Mouse (Mus musculus): ENCODE results near the gene Sox6. TPM values are rescaled to one million over a fixed set of nuclear protein-coding genes. Genes with fewer than 3 reads are reported as not detected.

Sox6 gene
- polyA plus RNA-seq, 1 experiment from 2014 or later = 31.7 TPM

- no peak overlapping the region for H3K4me2 ChIP-seq
- H3K4me1 ChIP-seq (replicated peaks) = peaks cover 7% of the 10 kb centered on the region; the same call in 1 of the 2 replicates
- no peak overlapping the region for H3K27ac ChIP-seq (replicated peaks)
- no peak for ATAC-seq (ENCODE audit: low FRiP score, low read depth)
- H3K9me3 ChIP-seq = no peaks in the 10 kb centered on the region
- no peaks in the 10 kb centered on the region for H3K27me3 ChIP-seq
- H3K36me3 ChIP-seq = no peaks in the 10 kb centered on the region
- 97% methylated on average over 3 of the region's 3 CpGs for WGBS
- no peak overlapping the region for H3K4me3 ChIP-seq
- no peak overlapping the region for H3K9ac ChIP-seq
Observed at GRCm38 (mm10) chr7:115719791-115720190, 318.8 kb downstream of the Sox6 start.

DNA sequence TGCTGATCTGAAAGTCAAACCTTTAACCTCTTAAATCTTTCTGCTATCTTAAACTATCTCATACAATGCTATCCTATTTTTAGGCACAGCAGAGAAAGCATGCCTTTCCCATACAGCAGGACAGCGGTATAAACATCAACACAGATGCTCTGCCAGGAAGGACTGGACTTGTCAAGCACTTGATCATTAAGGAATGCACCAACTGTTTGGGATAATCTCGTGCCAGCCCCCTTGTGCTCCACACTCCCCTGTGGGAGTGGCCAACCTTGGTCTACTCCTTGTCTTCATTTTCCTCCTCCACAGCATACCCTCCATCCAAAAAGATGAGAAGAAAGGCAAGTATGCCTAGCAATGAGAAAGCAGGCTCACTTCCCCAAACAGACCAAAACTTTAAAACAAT lies 332.5 kb downstream of the Sox6 start:
- Histone ChIP-seq H3K4me1 (replicated peaks) (0 out of 2 replicates have a peak, but pooled peaks cover 3% of the 10 kb centered on the region), H3K9ac (no peak overlapping the region), H3K36me3 (no peaks in the 10 kb centered on the region), H3K27ac (replicated peaks) (no peak overlapping the region), H3K4me2 (no peak overlapping the region), H3K27me3 (no peaks in the 10 kb centered on the region), H3K9me3 (no peaks in the 10 kb centered on the region), H3K4me3 (no peak overlapping the region)
- 35% methylated on average over 2 of the region's 2 CpGs for WGBS
- ATAC-seq (ENCODE audit: low FRiP score, low read depth) = no peak

GRCm38 (mm10) chr7:115698105-115698504 lies 340.5 kb downstream of the Sox6 start:
- Histone ChIP-seq H3K4me1 (replicated peaks) (no peaks in the 10 kb centered on the region), H3K36me3 (no peaks in the 10 kb centered on the region), H3K9ac (no peak overlapping the region), H3K27me3 (no peaks in the 10 kb centered on the region), H3K4me3 (no peak overlapping the region), H3K9me3 (no peaks in the 10 kb centered on the region), H3K4me2 (no peak overlapping the region), H3K27ac (replicated peaks) (no peak overlapping the region)
- no peak for ATAC-seq (ENCODE audit: low FRiP score, low read depth)
- 82% methylated on average over 1 of the region's 1 CpGs for WGBS

DNA sequence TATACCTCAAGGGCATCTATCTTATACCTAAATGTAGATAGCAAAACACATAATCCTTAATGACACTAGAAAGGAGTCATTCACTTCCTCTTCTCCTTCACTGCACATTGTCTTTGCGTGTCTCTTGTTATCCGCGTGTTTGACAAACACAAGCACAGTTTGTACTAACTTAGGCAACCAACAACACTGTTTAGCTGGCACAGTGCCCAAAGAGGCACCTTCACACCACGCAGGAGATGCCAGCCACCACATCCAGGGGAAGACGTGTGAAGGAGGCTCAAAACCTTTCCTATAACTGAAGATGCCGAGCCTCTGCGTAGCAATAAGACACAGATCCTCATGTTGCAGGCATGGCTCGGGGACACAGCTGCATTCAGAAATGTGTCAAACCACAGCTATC lies 345.4 kb downstream of the Sox6 start:
- H3K4me3 ChIP-seq = no peak overlapping the region

DNA sequence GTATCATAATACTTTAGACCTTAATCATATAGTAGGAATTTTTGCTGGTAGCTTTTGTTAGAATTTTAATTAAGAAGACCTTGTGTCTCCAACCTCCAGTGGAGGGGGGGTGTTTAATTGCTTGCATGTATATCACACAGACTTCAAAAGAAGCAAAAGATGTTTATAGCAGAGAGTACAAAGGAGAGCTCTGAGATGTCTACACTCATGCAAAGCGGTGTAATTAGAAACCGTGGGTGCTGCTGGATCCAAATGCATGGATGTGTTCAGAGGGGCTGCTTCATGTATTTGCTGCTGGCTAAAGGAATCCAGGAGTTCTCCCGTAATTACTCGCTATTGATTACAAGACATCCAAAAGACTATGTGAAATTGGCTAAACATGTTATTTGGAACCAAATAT lies 347.5 kb downstream of the Sox6 start:
- Histone ChIP-seq H3K27me3 (no peaks in the 10 kb centered on the region), H3K9me3 (no peaks in the 10 kb centered on the region), H3K9ac (no peak overlapping the region), H3K4me1 (replicated peaks) (no peaks in the 10 kb centered on the region), H3K36me3 (no peaks in the 10 kb centered on the region), H3K4me2 (no peak overlapping the region), H3K4me3 (no peak overlapping the region), H3K27ac (replicated peaks) (no peak overlapping the region)
- 61% methylated on average over 4 of the region's 4 CpGs for WGBS
- ATAC-seq (ENCODE audit: low FRiP score, low read depth) = no peak

More for the DNA sequence above, 345.4 kb downstream of the Sox6 start:
- H3K27ac ChIP-seq (replicated peaks) = no peak overlapping the region
- no peak for ATAC-seq (ENCODE audit: low FRiP score, low read depth)
- H3K4me2 ChIP-seq = no peak overlapping the region
- H3K36me3 ChIP-seq = no peaks in the 10 kb centered on the region
- 74% methylated on average over 8 of the region's 8 CpGs for WGBS
- H3K27me3 ChIP-seq = no peaks in the 10 kb centered on the region
- no peaks in the 10 kb centered on the region for H3K4me1 ChIP-seq (replicated peaks)
- H3K9ac ChIP-seq = no peak overlapping the region
- H3K9me3 ChIP-seq = no peaks in the 10 kb centered on the region

GRCm38 (mm10) chr7:115686687-115687086 lies 351.9 kb downstream of the Sox6 start:
- ATAC-seq (ENCODE audit: low FRiP score, low read depth) = no peak
- no peaks in the 10 kb centered on the region for H3K27me3 ChIP-seq
- WGBS = 88% methylated on average over 6 of the region's 6 CpGs
- no peak overlapping the region for H3K4me3 ChIP-seq
- H3K36me3 ChIP-seq = no peaks in the 10 kb centered on the region
- no peak overlapping the region for H3K9ac ChIP-seq
- no peaks in the 10 kb centered on the region for H3K9me3 ChIP-seq
- no peak overlapping the region for H3K4me2 ChIP-seq
- no peaks in the 10 kb centered on the region for H3K4me1 ChIP-seq (replicated peaks)
- H3K27ac ChIP-seq (replicated peaks) = no peak overlapping the region

GRCm38 (mm10) chr7:115684142-115684541 lies 354.5 kb downstream of the Sox6 start:
- no peaks in the 10 kb centered on the region for H3K9me3 ChIP-seq
- no peak for ATAC-seq (ENCODE audit: low FRiP score, low read depth)
- 95% methylated on average over 3 of the region's 3 CpGs for WGBS
- H3K27ac ChIP-seq (replicated peaks) = no peak overlapping the region
- H3K9ac ChIP-seq = no peak overlapping the region
- no peak overlapping the region for H3K4me2 ChIP-seq
- no peaks in the 10 kb centered on the region for H3K27me3 ChIP-seq
- no peak overlapping the region for H3K4me3 ChIP-seq
- H3K36me3 ChIP-seq = no peaks in the 10 kb centered on the region
- H3K4me1 ChIP-seq (replicated peaks) = no peaks in the 10 kb centered on the region

- Histone ChIP-seq H3K27ac (replicated peaks) (no peak overlapping the region), H3K27me3 (no peaks in the 10 kb centered on the region), H3K4me2 (no peak overlapping the region), H3K4me1 (replicated peaks) (peaks cover 21% of the 10 kb centered on the region), H3K4me3 (no peak overlapping the region), H3K9ac (no peak overlapping the region), H3K36me3 (no peaks in the 10 kb centered on the region), H3K9me3 (no peaks in the 10 kb centered on the region)
- 94% methylated on average over 2 of the region's 2 CpGs for WGBS
- no peak for ATAC-seq (ENCODE audit: low FRiP score, low read depth)
Observed at GRCm38 (mm10) chr7:115671749-115672148, 366.8 kb downstream of the Sox6 start.

- ATAC-seq (ENCODE audit: low FRiP score, low read depth) = no peak
- Histone ChIP-seq H3K4me3 (no peak overlapping the region), H3K27me3 (no peaks in the 10 kb centered on the region), H3K27ac (replicated peaks) (no peak overlapping the region), H3K9ac (no peak overlapping the region), H3K4me1 (replicated peaks) (peaks cover 26% of the 10 kb centered on the region), H3K36me3 (no peaks in the 10 kb centered on the region), H3K9me3 (no peaks in the 10 kb centered on the region), H3K4me2 (no peak overlapping the region)
- 82% methylated on average over 4 of the region's 4 CpGs for WGBS
Observed at GRCm38 (mm10) chr7:115671272-115671671, 367.3 kb downstream of the Sox6 start.

DNA sequence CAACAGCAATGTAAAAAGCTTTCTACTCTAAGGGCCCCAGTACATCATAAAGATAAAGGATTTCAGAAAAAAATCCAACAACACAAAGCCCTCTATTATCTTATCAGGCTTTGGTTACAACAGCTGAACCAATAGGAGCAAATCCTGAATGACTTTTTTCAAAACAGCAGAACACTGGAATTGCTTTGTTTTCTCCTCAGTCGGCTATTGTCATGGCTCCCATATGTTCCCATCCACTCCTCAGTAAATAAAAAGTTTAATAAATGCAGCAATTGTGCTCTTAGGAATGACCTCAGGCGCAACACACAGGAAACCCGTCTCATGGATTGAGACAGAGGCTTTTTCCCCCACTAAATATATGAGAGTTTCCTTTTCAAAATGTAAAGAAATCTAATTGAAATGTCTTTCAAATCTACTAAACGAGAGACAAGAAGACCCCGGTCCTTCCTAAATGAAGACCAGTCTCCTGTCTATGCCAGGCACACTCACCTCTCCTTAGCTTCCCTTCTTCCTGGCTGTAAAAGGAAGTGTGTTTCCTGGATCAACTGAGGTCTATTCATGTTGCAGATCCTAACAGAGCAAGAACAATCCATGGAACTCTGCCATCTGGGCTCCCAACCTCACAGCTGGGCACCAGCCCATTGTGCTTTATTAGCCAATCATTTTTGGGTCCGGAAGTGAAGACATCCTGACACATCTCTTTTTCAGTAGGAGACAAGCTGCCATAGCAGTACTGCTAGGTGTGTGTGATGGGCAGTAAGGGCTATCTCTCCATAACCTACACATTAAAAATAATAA lies 369.2 kb downstream of the Sox6 start:
- Histone ChIP-seq H3K4me2 (no peak overlapping the region), H3K27ac (replicated peaks) (no peak overlapping the region), H3K27me3 (no peaks in the 10 kb centered on the region), H3K4me1 (replicated peaks) (peaks cover 27% of the 10 kb centered on the region), H3K9me3 (no peaks in the 10 kb centered on the region), H3K36me3 (no peaks in the 10 kb centered on the region), H3K9ac (no peak overlapping the region), H3K4me3 (no peak overlapping the region)
- WGBS = 38% methylated on average over 6 of the region's 6 CpGs
- no peak for ATAC-seq (ENCODE audit: low FRiP score, low read depth)

DNA sequence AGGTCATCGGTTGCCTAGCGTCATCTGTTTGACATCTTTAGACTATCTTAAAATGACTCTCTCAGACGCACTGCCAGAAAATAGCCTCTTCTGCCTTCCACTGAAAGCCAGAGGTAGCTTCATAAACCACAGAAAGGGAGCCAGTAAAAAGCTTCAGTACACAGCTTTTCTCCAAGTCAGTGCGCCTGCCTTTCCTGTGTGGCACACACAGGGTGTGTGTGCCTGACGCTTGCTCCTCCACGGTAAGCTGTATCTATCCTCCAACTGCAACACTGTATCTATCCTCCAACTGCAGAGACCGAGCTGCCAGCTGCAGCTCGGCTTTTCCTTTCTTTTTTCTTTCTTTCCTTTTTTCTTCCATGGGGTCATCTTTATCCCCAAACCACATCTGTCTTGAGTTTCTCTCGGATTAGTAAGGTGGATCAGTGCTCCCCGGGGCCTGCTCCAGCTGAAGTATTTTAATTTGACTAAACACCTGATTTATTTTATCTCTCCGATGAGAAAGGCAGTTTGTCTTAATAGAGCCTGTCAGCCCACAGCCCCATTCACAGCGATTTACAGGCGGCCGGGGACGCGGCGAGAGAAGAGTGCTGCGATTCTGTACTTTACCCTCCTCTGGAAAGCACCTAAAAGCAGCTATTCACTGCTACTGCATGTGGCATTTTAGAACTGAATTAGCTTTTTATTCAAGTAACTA lies 371.8 kb downstream of the Sox6 start:
- no peaks in the 10 kb centered on the region for H3K27me3 ChIP-seq
- peaks cover 28% of the 10 kb centered on the region for H3K4me1 ChIP-seq (replicated peaks)
- ATAC-seq (ENCODE audit: low FRiP score, low read depth) = peak; percentile 63; the same call in 1 of the 2 replicates
- H3K9me3 ChIP-seq = no peaks in the 10 kb centered on the region
- peak overlapping the region; percentile 41 for H3K27ac ChIP-seq (replicated peaks)
- peak overlapping the region; percentile 31 for H3K4me3 ChIP-seq
- no peaks in the 10 kb centered on the region for H3K36me3 ChIP-seq
- 21% methylated on average over 18 of the region's 18 CpGs for WGBS
- H3K4me2 ChIP-seq = peak overlapping the region; percentile 54
- H3K9ac ChIP-seq = 0 out of 2 replicates have a peak overlapping the region, but pooled peaks have one; percentile 18

GRCm38 (mm10) chr7:115663399-115663798 lies 375.2 kb downstream of the Sox6 start:
- no peaks in the 10 kb centered on the region for H3K27me3 ChIP-seq
- H3K9me3 ChIP-seq = no peaks in the 10 kb centered on the region
- no peak overlapping the region for H3K27ac ChIP-seq (replicated peaks)
- peaks cover 23% of the 10 kb centered on the region for H3K4me1 ChIP-seq (replicated peaks)
- no peak overlapping the region for H3K9ac ChIP-seq
- H3K4me2 ChIP-seq = no peak overlapping the region
- 62% methylated on average over 6 of the region's 6 CpGs for WGBS
- H3K4me3 ChIP-seq = no peak overlapping the region
- no peaks in the 10 kb centered on the region for H3K36me3 ChIP-seq
- no peak for ATAC-seq (ENCODE audit: low FRiP score, low read depth)

Data from hindbrain, embryonic 15.5 days (tissue).